Mouse (Mus musculus) liver, postnatal 0 days (tissue): ENCODE results near the gene Mpzl1. TPM values are rescaled to one million over a fixed set of nuclear protein-coding genes. Genes with fewer than 3 reads are reported as not detected.

ENCODE experiments used
- ATAC-seq: fragments of 200-750 bp; cut with Nextera tagmentation; 2 replicates; pipeline ENCODE4 v1.8.0; 2017; ENCODE audit warnings: mild to moderate bottlenecking, moderate library complexity
- DNase-seq: peaks from one replicate; pipeline ENCODE4 v3.0.0-alpha.2; 2016
- H3K27ac ChIP-seq: fragments of 300-500 bp; sonication (generic); 2 replicates; pipeline ENCODE4 v1.5.1; 2014; ENCODE audit warnings: antibody characterized with exemption, moderate library complexity, mild to moderate bottlenecking, low read depth
- H3K27me3 ChIP-seq: fragments of 300-500 bp; sonication (generic); 2 replicates; pipeline ENCODE4 v1.6.1; 2014; ENCODE audit warnings: low read length, control low read depth, mixed read lengths; ENCODE audit not compliant: insufficient read depth
- H3K36me3 ChIP-seq: fragments of 300-500 bp; sonication (generic); replicated peaks from 2 replicates; pipeline ENCODE4 v1.6.1; 2014; ENCODE audit warnings: mild to moderate bottlenecking, control low read depth, low read length, moderate library complexity, mixed read lengths; ENCODE audit not compliant: insufficient read depth
- H3K4me1 ChIP-seq: fragments of 300-500 bp; sonication (generic); 2 replicates; pipeline ENCODE4 v1.6.1; 2014; ENCODE audit warnings: antibody characterized with exemption, mild to moderate bottlenecking, control low read depth; ENCODE audit not compliant: insufficient read depth
- H3K4me2 ChIP-seq: fragments of 300-500 bp; sonication (generic); 2 replicates; pipeline ENCODE4 v1.6.1; 2014; ENCODE audit warnings: low read depth, mild to moderate bottlenecking, low read length, moderate library complexity, mixed read lengths
- H3K4me3 ChIP-seq: fragments of 300-500 bp; sonication (generic); 2 replicates; pipeline ENCODE4 v1.5.1; 2014; ENCODE audit warnings: low read depth, low read length
- H3K9ac ChIP-seq: fragments of 300-500 bp; sonication (generic); replicated peaks from 2 replicates; pipeline ENCODE4 v1.6.1; 2014; ENCODE audit warnings: mild to moderate bottlenecking, moderate library complexity
- H3K9me3 ChIP-seq: fragments of 300-500 bp; sonication (generic); 2 replicates; pipeline ENCODE4 v1.6.1; 2016; ENCODE audit warnings: mild to moderate bottlenecking, control low read depth, low read length, mixed read lengths
- CTCF ChIP-seq: sonication (generic); IDR thresholded peaks from 2 replicates; pipeline ENCODE4 v1.5.1; 2016; ENCODE audit warnings: antibody characterized with exemption, low read depth
- EP300 ChIP-seq: IDR thresholded peaks from 2 replicates; pipeline ENCODE4 v1.6.1; 2016; ENCODE audit warnings: antibody characterized with exemption, low read depth, mild to moderate bottlenecking
- WGBS: fragments of 180-500 bp; shearing (Covaris S2); extraction: QIAGEN DNeasy Blood & Tissue Kit; methylation state at CpG from one replicate; pipeline ENCODE4 v1.1.7; 2014; ENCODE audit not compliant: insufficient replicate concordance; 5-methylcytosine and 5-hydroxymethylcytosine counted together
- polyA plus RNA-seq: library from polyadenylated mRNA; unstranded; fragments of >200 nt; fragmentation: Nextera tagmentation; extraction: Ambion mirVana; gene quantifications from 2 replicates; pipeline ENCODE4 v1.2.1, GENCODE M21; 2015

The Mpzl1 gene
- polyA plus RNA-seq, 1 experiment from 2014 or later: 26.6 TPM

DNA sequence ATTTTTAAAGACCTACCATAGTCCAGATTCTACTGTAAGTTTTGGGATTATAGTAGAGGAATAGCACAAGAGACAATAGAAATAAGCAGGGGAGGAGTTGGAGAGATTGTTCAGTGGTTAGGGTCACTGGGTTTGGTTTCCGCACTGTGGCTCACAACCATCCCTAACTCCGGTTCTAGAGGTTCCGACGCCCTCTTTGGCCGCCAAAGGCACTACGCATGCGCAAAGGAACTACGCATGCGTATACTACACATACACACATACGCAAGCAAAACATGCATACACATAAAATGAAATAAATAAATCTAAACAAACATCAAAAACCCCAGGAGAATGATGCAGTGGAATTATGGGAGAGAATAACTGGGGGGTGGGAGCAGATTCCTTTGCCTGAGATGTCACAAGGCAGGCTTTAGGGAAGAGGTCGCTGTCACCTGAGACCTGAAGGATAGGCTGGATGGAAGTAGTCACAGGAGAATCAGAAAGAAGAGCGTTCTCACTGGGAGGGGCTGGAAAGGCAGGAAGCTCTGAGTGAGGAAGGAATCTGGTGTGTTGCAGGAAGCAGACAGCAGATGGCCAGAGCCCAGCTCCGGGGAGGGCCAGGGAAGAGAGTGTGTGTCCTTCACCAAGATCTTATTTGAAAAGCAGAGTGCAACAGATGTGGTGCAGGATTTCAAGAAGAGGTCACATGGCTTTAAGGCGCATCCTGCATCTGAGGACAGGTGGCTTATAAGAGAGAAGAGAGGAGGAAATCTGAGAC lies 19.0 kb upstream of the Mpzl1 start:
- Histone ChIP-seq H3K4me2 (no peak overlapping the region), H3K27ac (no peak overlapping the region), H3K9ac (no peak overlapping the region), H3K36me3 (peaks cover 49% of the 10 kb centered on the region), H3K9me3 (no peaks in the 10 kb centered on the region), H3K4me1 (peaks cover 6% of the 10 kb centered on the region; the same call in 1 of the 2 replicates), H3K4me3 (no peak overlapping the region), H3K27me3 (no peaks in the 10 kb centered on the region)
- no peak for DNase-seq
- no peak for TF ChIP-seq EP300
- TF ChIP-seq CTCF: no peak
- no peak for ATAC-seq
- WGBS: 81% methylated on average over 14 of the region's 14 CpGs

DNA sequence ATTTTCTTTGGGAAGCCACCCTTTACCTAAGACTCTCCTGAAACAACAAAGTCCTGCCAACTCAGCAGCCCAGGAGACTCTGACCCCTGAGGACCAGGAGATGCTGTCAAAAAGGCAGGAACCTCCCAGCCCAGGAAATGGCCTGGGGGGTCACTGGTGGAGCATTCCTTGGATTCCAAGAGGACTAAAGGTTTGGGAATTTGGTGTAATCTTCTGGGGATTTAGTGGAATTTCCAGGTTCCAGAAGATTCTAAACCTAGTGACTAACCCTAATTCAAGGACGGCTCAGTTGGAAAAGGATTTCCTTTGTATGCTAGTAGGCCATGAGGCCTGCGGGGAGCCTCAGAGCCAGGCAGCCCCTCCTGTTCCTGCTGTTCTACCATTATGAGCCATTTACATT lies 18.2 kb upstream of the Mpzl1 start:
- DNase-seq (no peak), ATAC-seq (no peak)
- 72% methylated on average over 2 of the region's 2 CpGs for WGBS
- Histone ChIP-seq H3K9me3 (no peaks in the 10 kb centered on the region), H3K27me3 (no peaks in the 10 kb centered on the region), H3K36me3 (peaks cover 43% of the 10 kb centered on the region), H3K4me1 (peaks cover 6% of the 10 kb centered on the region; the same call in 1 of the 2 replicates), H3K27ac (no peak overlapping the region), H3K9ac (no peak overlapping the region), H3K4me3 (no peak overlapping the region), H3K4me2 (no peak overlapping the region)
- no peak for TF ChIP-seq EP300
- no peak for TF ChIP-seq CTCF

DNA sequence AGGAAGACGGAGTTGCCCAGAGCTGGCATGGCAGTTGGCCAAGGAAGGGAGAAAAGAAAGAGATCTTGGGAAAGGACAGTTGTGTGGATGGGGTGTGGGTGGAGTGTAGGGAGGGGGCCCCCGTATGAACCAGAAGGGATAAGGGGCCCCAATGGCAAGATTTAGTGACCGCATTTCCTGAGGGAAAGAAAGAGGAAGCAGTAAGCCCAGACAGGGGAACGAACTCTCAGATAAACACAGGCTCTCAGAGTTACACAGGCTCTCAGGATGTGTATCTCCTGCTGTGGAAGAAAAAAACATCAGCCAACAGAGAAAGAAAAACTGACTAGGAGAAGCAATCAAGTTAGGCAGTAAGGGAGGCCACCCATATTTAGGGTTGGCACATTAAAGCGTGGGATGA lies 16.8 kb upstream of the Mpzl1 start:
- Histone ChIP-seq H3K36me3 (peaks cover 36% of the 10 kb centered on the region), H3K27me3 (no peaks in the 10 kb centered on the region), H3K4me1 (peaks cover 6% of the 10 kb centered on the region; the same call in 1 of the 2 replicates), H3K9ac (no peak overlapping the region), H3K27ac (0 out of 2 replicates have a peak overlapping the region, but pooled peaks have one; percentile 6), H3K4me2 (no peak overlapping the region), H3K4me3 (no peak overlapping the region), H3K9me3 (no peaks in the 10 kb centered on the region)
- DNase-seq (no peak), ATAC-seq (no peak)
- TF ChIP-seq CTCF: no peak
- no peak for TF ChIP-seq EP300
- 29% methylated on average over 5 of the region's 5 CpGs for WGBS

DNA sequence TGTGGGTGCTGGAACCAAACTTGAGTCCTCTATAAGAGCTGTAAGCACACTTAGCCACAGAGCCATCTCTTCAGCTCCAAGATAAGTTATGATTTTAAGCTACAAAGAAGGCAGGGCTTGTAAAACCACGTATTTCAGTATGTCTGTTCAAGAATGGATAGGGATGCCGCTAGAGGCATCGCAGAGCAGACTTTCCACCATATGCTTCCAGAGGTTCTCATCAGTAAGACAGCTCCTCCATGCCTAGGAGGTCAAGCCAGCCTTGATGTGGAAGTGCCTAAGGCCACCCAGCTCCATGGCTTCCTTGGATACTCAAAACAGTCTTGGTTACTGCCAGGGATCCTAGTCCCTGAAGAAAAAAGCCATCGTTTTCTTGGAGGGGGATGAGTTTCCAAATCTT lies 10.8 kb upstream of the Mpzl1 start:
- 67% methylated on average over 4 of the region's 4 CpGs for WGBS
- H3K36me3 ChIP-seq: peaks cover 10% of the 10 kb centered on the region

DNA sequence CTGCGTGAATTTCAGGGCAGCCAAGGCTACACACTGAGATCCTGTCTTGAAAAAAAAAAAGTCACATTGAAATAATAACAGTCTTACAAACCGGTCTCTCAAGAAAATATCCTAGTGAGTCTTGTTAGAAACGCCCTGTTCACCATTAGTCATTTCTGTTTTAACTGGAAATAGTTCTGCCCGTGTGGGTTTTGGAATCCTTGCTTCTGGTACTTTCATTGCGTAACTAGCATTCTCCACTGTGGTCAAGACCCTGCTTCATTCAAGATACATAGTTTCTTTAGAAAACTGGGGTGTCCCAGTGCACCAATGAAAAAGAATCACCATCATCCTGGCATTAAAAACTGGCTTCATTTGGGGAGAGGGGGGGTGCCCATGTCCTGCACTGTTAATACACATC lies 9.4 kb upstream of the Mpzl1 start:
- no peak for DNase-seq
- Histone ChIP-seq H3K4me2 (no peak overlapping the region), H3K27me3 (no peaks in the 10 kb centered on the region), H3K4me1 (peaks cover 6% of the 10 kb centered on the region; the same call in 1 of the 2 replicates), H3K9me3 (no peaks in the 10 kb centered on the region), H3K27ac (no peak overlapping the region), H3K9ac (no peak overlapping the region), H3K4me3 (no peak overlapping the region), H3K36me3 (no peaks in the 10 kb centered on the region)
- 58% methylated on average over 5 of the region's 5 CpGs for WGBS
- no peak for TF ChIP-seq CTCF
- TF ChIP-seq EP300: no peak
- ATAC-seq: no peak

More for the DNA sequence above, 10.8 kb upstream of the Mpzl1 start:
- Histone ChIP-seq H3K4me2 (no peak overlapping the region), H3K9ac (no peak overlapping the region), H3K9me3 (no peaks in the 10 kb centered on the region), H3K4me3 (no peak overlapping the region), H3K27me3 (no peaks in the 10 kb centered on the region), H3K4me1 (peaks cover 4% of the 10 kb centered on the region; the same call in 1 of the 2 replicates), H3K27ac (no peak overlapping the region)
- DNase-seq (no peak), ATAC-seq (no peak)
- TF ChIP-seq EP300 (no peak), CTCF (no peak)

DNA sequence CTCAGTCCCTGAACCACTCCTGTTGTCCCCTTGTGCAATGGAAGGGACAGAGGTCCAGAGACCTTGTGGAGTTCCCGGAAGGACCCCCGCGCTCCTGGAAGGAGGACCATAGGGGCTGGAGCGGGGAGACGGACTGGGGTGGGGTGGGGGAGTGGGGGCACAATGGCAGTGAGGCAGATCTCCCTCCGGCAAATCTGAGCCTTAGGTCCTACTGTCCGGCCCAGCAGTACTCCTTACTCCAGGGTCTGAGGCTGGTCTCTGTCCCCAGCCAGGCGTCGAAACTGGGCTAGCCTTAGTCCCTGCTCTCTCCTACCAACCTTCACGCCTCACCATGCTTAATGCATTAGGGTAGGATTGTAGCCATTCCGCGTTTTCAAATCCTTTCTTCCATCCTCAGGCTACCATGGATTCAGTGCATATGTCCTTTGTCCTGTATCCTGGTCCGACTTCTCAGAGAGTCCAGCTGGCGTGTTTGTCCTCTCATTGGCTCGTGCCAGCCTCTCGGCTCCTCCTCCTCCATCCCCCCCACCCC lies 8.5 kb upstream of the Mpzl1 start:
- TF ChIP-seq EP300: no peak
- no peak for TF ChIP-seq CTCF
- Histone ChIP-seq H3K4me3 (peak overlapping the region; percentile 76), H3K9me3 (no peaks in the 10 kb centered on the region), H3K9ac (peak overlapping the region; percentile 82), H3K27ac (peak overlapping the region; percentile 91), H3K4me1 (peaks cover 6% of the 10 kb centered on the region; the same call in 1 of the 2 replicates), H3K36me3 (no peaks in the 10 kb centered on the region), H3K27me3 (no peaks in the 10 kb centered on the region), H3K4me2 (peak overlapping the region; percentile 88)
- WGBS: 1% methylated on average over 16 of the region's 16 CpGs
- DNase-seq (peak; percentile 46), ATAC-seq (peak; percentile 37)
